Mouse (Mus musculus) olfactory bulb, adult 2 months (tissue): ENCODE data around the gene Ppm1l. TPM values are rescaled to one million over a fixed set of nuclear protein-coding genes. Genes with fewer than 3 reads are reported as not detected.

ENCODE experiments used
- H3K27ac ChIP-seq: fragments of 200-500 bp; 2 replicates; pipeline ENCODE4 v1.5.1; 2012; ENCODE audit warnings: low read depth, low read length; ENCODE audit not compliant: insufficient read depth
- H3K4me1 ChIP-seq: fragments of 200-500 bp; 2 replicates; pipeline ENCODE4 v1.6.1; 2012; ENCODE audit warnings: low read length; ENCODE audit not compliant: control insufficient read depth, insufficient read depth
- H3K4me3 ChIP-seq: fragments of 200-500 bp; 2 replicates; pipeline ENCODE4 v1.5.1; 2012; ENCODE audit warnings: mild to moderate bottlenecking, low read depth, low read length, moderate library complexity; ENCODE audit not compliant: insufficient read depth
- CTCF ChIP-seq: fragments of 200-500 bp; IDR thresholded peaks from 2 replicates; pipeline ENCODE4 v1.5.1; 2012; ENCODE audit warnings: low read depth, mild to moderate bottlenecking, low read length, moderate library complexity; ENCODE audit not compliant: insufficient read depth
- POLR2A ChIP-seq: fragments of 200-500 bp; IDR thresholded peaks from 2 replicates; pipeline ENCODE4 v1.6.1; 2012; ENCODE audit warnings: mild to moderate bottlenecking, low read depth, low read length, moderate library complexity; ENCODE audit not compliant: insufficient read depth
- WGBS: fragments of 180-500 bp; shearing (Covaris S2); methylation state at CpG from one replicate; pipeline ENCODE4 v1.1.7; 2018; 5-methylcytosine and 5-hydroxymethylcytosine counted together
- polyA plus RNA-seq: library from polyadenylated mRNA; stranded (reverse); fragments of >200 nt; gene quantifications from 2 replicates; pipeline ENCODE4 v1.2.4, GENCODE M21; 2012; ENCODE audit warnings: low replicate concordance; ENCODE audit not compliant: missing spikeins, insufficient read depth, insufficient read length

Ppm1l gene
- polyA plus RNA-seq, 1 experiment = not detected

- Histone ChIP-seq H3K4me1 (peaks cover 2% of the 10 kb centered on the region; the same call in 1 of the 2 replicates), H3K4me3 (no peak overlapping the region), H3K27ac (no peak overlapping the region)
- 58% methylated on average over 5 of the region's 5 CpGs for WGBS
- TF ChIP-seq POLR2A (no peak), CTCF (no peak)
Measured at GRCm38 (mm10) chr3:69572561-69572960, 255.9 kb downstream of the Ppm1l start.

GRCm38 (mm10) chr3:69575577-69575976 lies 258.9 kb downstream of the Ppm1l start:
- peaks cover 2% of the 10 kb centered on the region; the same call in 1 of the 2 replicates for H3K4me1 ChIP-seq
- no peak for TF ChIP-seq POLR2A
- no peak for TF ChIP-seq CTCF
- no peak overlapping the region for H3K4me3 ChIP-seq
- no peak overlapping the region for H3K27ac ChIP-seq
- WGBS = 96% methylated on average over 11 of the region's 11 CpGs

GRCm38 (mm10) chr3:69576715-69577114 lies 260.1 kb downstream of the Ppm1l start:
- H3K27ac ChIP-seq = no peak overlapping the region
- TF ChIP-seq POLR2A = no peak
- peaks cover 2% of the 10 kb centered on the region for H3K4me1 ChIP-seq
- no peak overlapping the region for H3K4me3 ChIP-seq
- 84% methylated on average over 3 of the region's 3 CpGs for WGBS

GRCm38 (mm10) chr3:69578791-69579190 lies 262.1 kb downstream of the Ppm1l start:
- WGBS = 100% methylated on average over 1 of the region's 1 CpGs
- no peaks in the 10 kb centered on the region; the same call in 1 of the 2 replicates for H3K4me1 ChIP-seq
- no peak overlapping the region for H3K4me3 ChIP-seq
- TF ChIP-seq POLR2A = no peak
- H3K27ac ChIP-seq = no peak overlapping the region

GRCm38 (mm10) chr3:69583798-69584197 lies 267.1 kb downstream of the Ppm1l start:
- Histone ChIP-seq H3K27ac (no peak overlapping the region), H3K4me3 (no peak overlapping the region), H3K4me1 (peaks cover 10% of the 10 kb centered on the region; the same call in 1 of the 2 replicates)
- 95% methylated on average over 1 of the region's 1 CpGs for WGBS
- no peak for TF ChIP-seq POLR2A
- TF ChIP-seq CTCF = no peak

- H3K4me1 ChIP-seq = peaks cover 18% of the 10 kb centered on the region
- TF ChIP-seq CTCF (no peak), POLR2A (no peak)
- H3K27ac ChIP-seq = no peak overlapping the region
- 67% methylated on average over 10 of the region's 10 CpGs for WGBS
- no peak overlapping the region for H3K4me3 ChIP-seq
Measured at GRCm38 (mm10) chr3:69588101-69588760, 271.6 kb downstream of the Ppm1l start.

GRCm38 (mm10) chr3:69593426-69593825 lies 276.8 kb downstream of the Ppm1l start:
- Histone ChIP-seq H3K27ac (no peak overlapping the region), H3K4me3 (no peak overlapping the region), H3K4me1 (peaks cover 25% of the 10 kb centered on the region)
- WGBS = 94% methylated on average over 8 of the region's 8 CpGs
- TF ChIP-seq CTCF (no peak), POLR2A (no peak)

- Histone ChIP-seq H3K4me1 (peaks cover 23% of the 10 kb centered on the region), H3K27ac (no peak overlapping the region), H3K4me3 (no peak overlapping the region)
- 35% methylated on average over 9 of the region's 9 CpGs for WGBS
- TF ChIP-seq POLR2A (no peak), CTCF (no peak)
Measured at GRCm38 (mm10) chr3:69594071-69594470, 277.4 kb downstream of the Ppm1l start.

- 80% methylated on average over 3 of the region's 3 CpGs for WGBS
- H3K4me1 ChIP-seq = peaks cover 21% of the 10 kb centered on the region
- no peak for TF ChIP-seq POLR2A
- TF ChIP-seq CTCF = no peak
- H3K4me3 ChIP-seq = no peak overlapping the region
- no peak overlapping the region for H3K27ac ChIP-seq
Measured at GRCm38 (mm10) chr3:69596116-69596515, 279.5 kb downstream of the Ppm1l start.
